Mouse (Mus musculus) macrophage (primary cell): ENCODE measurements around the gene Tmem97. TPM values are rescaled to one million over a fixed set of nuclear protein-coding genes. Genes with fewer than 3 reads are reported as not detected.

Experiments
- H3K27ac ChIP-seq: fragments of 350-480 bp; formaldehyde crosslinking; 2 replicates; pipeline ENCODE4 v1.9.0; 2021
- H3K36me3 ChIP-seq: fragments of 350-480 bp; formaldehyde crosslinking; 2 replicates; pipeline ENCODE4 v1.9.0; 2021; ENCODE audit errors: inconsistent target
- H3K4me3 ChIP-seq: fragments of 350-480 bp; formaldehyde crosslinking; 2 replicates; pipeline ENCODE4 v1.9.0; 2021; ENCODE audit errors: inconsistent target
- H3K79me2 ChIP-seq: fragments of 350-480 bp; formaldehyde crosslinking; 2 replicates; pipeline ENCODE4 v1.9.0; 2021; ENCODE audit errors: inconsistent target
- WGBS: methylation state at CpG from one replicate; pipeline ENCODE4 v1.1.7; 2026; ENCODE audit warnings: inconsistent platforms; ENCODE audit not compliant: missing documents; 5-methylcytosine and 5-hydroxymethylcytosine counted together
- polyA plus RNA-seq: library from polyadenylated mRNA; stranded (reverse); fragments of 250-400 nt; gene quantifications from 3 replicates; pipeline ENCODE4 v1.2.4, GENCODE M21; 2018; ENCODE audit warnings: inconsistent platforms

The Tmem97 gene
- polyA plus RNA-seq, 1 experiment from 2014 or later, result 53.9 TPM

DNA sequence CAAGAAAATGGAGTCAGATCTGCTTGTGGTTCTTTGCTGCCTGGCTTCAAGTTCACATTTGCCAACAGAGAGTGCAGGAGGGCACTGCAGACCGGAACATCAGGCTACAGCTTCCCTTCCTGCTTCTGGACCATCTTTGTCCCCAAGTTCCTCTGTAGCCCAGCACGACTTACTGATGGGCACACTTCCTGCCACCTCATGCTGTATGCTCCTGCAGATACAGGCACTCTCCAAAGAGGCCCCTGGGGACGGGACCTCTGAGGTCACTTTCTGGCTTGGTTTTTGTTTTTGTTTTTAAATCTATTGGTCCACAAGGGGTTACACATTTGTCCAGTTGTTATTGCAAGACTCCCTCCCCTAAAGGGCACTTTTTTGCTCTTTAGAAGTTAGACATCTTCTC is 19.2 kb upstream of the Tmem97 start:
- Histone ChIP-seq H3K79me2 (no peaks in the 10 kb centered on the region), H3K4me3 (no peak overlapping the region), H3K36me3 (no peaks in the 10 kb centered on the region), H3K27ac (no peak overlapping the region)
- 33% methylated on average over 3 of the region's 3 CpGs for WGBS

DNA sequence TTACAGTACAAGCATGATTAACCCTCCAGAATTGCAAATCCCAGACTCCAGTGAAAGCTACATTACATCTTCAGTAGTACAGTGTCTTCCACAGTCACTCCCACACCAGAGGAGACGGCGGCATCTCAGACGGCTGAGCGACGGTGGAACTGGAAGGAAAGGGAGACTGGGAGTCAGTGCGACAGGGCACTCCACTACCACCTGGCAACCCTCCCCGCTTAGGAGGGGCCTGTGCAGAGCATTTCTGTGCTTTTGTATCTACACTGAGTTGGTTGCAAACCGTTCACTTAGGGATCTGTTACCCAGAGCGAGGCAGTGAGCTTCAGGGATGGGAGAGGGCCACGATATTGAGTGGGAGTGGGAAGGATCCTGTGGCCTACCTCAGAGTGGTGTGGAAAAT is 18.2 kb upstream of the Tmem97 start:
- no peak overlapping the region for H3K27ac ChIP-seq
- H3K36me3 ChIP-seq, result no peaks in the 10 kb centered on the region
- no peaks in the 10 kb centered on the region for H3K79me2 ChIP-seq
- 94% methylated on average over 9 of the region's 10 CpGs for WGBS
- no peak overlapping the region for H3K4me3 ChIP-seq

DNA sequence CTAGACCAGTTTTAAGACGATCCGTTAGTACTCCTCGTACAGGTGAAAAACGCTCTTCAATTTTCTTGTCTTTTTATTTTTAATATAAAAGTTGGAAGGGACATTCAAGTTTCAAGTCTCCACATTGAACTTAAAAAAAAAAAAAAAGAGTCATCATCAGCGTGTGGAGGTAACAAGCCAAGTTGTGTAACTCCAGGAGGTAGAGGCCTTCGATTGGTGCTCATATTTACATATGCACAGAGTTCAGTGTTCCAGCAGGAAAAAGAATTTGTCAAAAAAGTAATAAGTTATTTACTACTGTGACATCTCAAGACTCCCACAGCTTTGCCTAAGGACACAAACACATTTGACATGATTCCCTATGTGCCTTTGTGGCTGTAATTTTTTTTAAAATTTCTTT is 17.0 kb upstream of the Tmem97 start:
- Histone ChIP-seq H3K79me2 (no peaks in the 10 kb centered on the region), H3K4me3 (no peak overlapping the region), H3K36me3 (no peaks in the 10 kb centered on the region), H3K27ac (no peak overlapping the region)
- 93% methylated on average over 6 of the region's 6 CpGs for WGBS

DNA sequence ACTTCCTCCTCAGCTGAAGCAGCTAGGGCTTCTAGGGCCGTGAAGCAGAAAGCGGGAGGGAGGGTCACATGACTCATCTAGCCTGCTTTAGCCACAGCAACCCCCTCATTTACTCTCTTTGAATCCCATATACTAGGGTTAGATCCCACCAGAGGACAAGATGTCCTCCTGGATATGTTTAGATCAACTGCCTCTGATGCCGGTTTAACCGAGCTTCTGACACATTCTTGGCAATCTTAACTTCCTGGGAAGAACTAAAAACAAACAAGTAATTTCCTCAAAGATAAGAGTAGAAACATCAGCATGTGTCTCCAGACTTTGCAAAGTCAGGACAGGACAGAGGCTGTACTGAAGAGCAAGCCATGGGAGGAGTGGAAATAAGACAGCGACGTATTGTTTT is 16.2 kb upstream of the Tmem97 start:
- Histone ChIP-seq H3K27ac (peak overlapping the region; percentile 54), H3K36me3 (no peaks in the 10 kb centered on the region)
- whole genome bisulfite sequencing, result 23% methylated on average over 6 of the region's 6 CpGs

DNA sequence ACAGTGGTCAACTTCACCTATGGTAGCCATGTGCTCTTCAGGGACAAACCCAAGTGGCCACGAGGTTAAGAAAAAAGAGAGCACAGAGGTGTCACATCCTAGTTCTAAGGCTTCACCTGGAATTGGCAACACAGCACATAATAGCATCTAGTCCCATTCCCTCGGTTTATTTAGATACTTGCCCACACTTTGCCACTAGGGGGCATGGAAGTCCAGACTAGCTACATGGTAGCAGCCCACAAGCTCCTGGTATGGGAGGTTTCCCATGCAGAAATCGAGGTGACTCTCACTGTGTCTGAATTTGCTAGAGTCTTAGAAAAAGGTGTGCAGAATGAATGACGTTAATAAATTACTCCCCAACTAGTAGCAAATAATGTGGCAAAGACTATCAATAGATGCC is 9.9 kb upstream of the Tmem97 start:
- WGBS, result 8% methylated on average over 4 of the region's 4 CpGs
- Histone ChIP-seq H3K4me3 (no peak overlapping the region), H3K36me3 (no peaks in the 10 kb centered on the region), H3K27ac (no peak overlapping the region), H3K79me2 (no peaks in the 10 kb centered on the region)

More for the DNA sequence above, 16.2 kb upstream of the Tmem97 start:
- Histone ChIP-seq H3K79me2 (no peaks in the 10 kb centered on the region), H3K4me3 (no peak overlapping the region)

DNA sequence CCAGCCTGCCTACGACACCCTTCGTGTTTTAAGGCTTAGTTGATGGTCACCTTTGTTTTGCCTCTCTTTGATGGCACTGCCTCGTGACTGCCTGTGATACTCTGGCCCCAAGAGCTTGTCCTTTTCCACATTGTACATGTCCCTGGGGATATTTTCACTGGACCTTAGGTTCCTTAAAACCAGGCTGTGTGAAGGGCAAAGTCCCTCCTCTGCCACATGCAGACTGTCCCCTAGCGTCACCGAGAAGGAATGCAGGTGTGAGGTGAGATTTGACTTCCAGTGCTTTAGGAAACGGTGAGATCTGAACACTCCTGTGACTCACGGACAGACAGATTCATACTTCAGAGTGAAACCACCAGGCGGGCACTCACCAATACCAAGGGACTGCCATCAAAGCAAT is 6.7 kb upstream of the Tmem97 start:
- Histone ChIP-seq H3K27ac (no peak overlapping the region), H3K79me2 (no peaks in the 10 kb centered on the region), H3K36me3 (no peaks in the 10 kb centered on the region), H3K4me3 (no peak overlapping the region)
- 85% methylated on average over 8 of the region's 8 CpGs for WGBS

DNA sequence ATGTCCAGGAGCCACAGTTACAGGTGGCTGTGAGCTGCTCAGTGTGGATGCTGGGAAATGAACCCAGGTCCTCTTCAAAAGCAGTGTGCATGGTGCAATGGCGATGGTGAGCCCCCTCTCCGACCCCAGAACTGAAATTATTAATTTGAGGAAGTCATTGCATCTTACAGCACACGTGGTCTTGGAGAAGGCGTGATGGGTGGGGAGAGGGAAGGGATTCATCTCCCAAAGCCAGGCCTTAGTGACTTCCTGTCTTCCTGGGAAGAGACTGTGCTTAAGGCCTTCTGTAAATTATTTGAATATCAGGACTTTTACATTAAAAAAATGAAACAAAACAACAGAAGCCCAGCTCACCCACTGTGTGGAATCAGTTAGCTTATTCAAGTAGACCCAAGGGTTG is 5.5 kb upstream of the Tmem97 start:
- Histone ChIP-seq H3K36me3 (no peaks in the 10 kb centered on the region), H3K4me3 (no peak overlapping the region), H3K27ac (no peak overlapping the region), H3K79me2 (no peaks in the 10 kb centered on the region)
- 57% methylated on average over 4 of the region's 4 CpGs for WGBS

DNA sequence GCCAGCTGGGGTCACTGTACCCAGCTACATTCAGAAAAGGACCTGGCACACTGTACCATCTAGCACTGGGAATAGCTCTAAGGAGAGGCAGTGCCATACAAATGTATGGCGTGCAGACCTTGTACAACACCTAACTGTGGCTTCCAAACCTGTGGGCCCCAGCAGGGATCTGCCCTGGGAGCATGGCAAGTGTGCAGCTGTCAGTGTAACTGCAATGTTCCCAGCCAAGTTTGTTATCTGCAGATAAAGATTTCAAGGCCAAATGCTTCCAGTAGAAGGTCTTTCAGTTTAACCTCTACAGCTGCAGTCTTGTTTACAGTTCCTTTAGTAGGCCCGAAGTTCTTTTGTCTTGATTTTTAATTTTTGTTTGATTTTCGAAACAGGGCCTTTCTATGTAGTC is 5.0 kb upstream of the Tmem97 start:
- Histone ChIP-seq H3K4me3 (no peak overlapping the region), H3K36me3 (no peaks in the 10 kb centered on the region), H3K79me2 (no peaks in the 10 kb centered on the region), H3K27ac (no peak overlapping the region)
- WGBS, result 87% methylated on average over 3 of the region's 3 CpGs

DNA sequence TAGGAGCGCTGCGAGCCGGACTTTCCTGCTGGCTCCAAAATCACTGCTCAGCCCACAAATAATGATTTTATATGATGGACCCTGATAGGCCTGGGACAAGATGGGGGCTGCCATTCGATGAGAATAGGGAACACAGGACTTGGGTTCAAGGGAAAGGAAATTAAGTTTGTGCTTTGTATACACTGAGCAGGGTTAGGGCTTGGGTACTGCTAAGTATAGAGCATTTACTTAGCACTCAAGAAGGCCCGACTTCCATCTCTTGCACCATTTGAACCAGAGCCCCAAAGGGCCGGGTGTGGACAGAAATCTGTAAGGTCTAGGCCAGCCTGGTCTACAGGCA is 452 bp upstream of the Tmem97 start:
- Histone ChIP-seq H3K79me2 (peaks cover 30% of the 10 kb centered on the region), H3K27ac (peak overlapping the region; percentile 49), H3K36me3 (no peaks in the 10 kb centered on the region), H3K4me3 (no peak overlapping the region)
- WGBS, result 35% methylated on average over 6 of the region's 6 CpGs

DNA sequence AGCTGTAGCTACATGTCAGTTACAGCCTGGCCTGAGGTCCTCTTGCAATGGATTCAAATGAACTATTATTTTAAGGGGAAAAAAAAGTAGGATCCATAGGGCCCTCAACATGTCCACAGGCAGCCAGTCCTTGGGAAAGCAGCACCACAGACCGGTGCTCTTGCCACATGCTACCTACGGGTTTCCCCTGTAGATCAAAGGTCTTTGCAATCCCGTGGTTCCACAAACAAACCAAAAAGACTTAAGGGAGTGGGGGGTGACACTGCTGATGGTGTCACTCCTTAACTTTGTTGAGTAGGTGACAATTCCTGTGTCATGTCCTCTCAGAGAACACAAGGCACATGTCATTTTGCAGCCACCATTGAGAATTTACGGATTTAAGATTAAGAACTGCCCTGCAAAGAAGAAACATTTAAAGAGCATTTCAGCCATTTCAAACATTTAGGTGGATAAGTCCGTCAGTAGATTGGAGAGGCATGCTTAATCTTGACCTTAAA is 1.0 kb downstream of the Tmem97 start:
- H3K79me2 ChIP-seq, result peaks cover 44% of the 10 kb centered on the region
- peak overlapping the region; percentile 82 for H3K27ac ChIP-seq
- H3K4me3 ChIP-seq, result peak overlapping the region; percentile 68
- WGBS, result 26% methylated on average over 5 of the region's 5 CpGs
- H3K36me3 ChIP-seq, result no peaks in the 10 kb centered on the region

DNA sequence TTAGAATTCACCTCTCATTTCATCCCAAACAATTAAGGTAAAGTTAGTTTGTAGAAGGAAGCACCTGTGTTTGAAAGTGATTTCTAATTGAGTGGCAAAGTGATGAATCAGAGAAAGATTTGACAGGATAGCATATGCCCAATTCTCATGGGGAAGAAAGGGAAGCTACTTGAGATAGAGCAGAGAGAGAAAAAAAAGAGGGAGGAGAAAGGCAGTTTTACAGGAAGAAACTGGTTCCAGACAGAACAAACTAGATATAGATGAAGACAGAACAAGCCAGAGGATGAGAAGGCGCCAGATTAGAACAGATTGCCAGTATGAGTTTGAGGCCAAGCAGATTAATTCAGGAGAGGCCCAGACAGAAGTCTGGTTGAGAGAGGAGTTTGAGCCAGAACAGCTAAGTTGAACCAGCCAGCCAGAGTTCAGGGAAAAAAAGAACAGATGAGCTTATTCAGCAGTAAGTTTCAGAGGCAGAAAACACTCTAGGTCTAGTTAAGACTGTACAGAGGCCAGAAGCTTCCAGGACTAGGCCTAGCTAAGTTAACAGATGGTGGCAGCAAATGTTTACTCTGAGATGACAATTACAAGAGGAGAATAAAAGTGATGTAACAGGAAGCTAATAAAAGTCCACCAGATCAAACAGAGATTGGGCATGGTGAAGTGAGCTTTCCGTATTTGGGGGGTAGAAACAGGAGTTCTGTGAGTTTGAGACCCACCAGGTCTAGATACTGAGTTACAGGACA is 2.7 kb downstream of the Tmem97 start:
- WGBS, result 83% methylated on average over 2 of the region's 2 CpGs
- peaks cover 9% of the 10 kb centered on the region; the same call in 1 of the 2 replicates for H3K36me3 ChIP-seq
- H3K79me2 ChIP-seq, result peaks cover 61% of the 10 kb centered on the region
- no peak overlapping the region for H3K4me3 ChIP-seq
- no peak overlapping the region for H3K27ac ChIP-seq

DNA sequence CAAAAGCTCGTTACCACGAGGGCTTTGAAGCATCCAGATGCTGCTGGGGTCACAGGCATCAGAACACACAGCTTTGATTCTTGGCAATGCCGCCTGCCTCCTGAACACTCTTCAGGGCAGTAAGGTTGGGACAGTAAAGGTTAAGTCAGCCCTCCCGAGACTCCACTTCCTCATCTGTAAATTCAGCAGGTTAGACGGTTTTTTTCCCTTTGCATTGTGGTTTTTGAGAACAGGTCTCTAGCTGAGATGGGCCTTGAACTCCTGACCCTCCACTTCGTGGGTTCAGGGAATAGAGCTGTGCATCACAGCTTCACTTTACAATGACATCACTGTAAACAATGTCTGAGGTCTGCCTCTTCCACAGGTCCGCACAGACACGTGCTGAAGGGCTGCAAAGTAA is 5.4 kb downstream of the Tmem97 start:
- no peak overlapping the region for H3K4me3 ChIP-seq
- no peak overlapping the region for H3K27ac ChIP-seq
- H3K36me3 ChIP-seq, result peaks cover 24% of the 10 kb centered on the region
- peaks cover 66% of the 10 kb centered on the region for H3K79me2 ChIP-seq
- 46% methylated on average over 8 of the region's 8 CpGs for WGBS

DNA sequence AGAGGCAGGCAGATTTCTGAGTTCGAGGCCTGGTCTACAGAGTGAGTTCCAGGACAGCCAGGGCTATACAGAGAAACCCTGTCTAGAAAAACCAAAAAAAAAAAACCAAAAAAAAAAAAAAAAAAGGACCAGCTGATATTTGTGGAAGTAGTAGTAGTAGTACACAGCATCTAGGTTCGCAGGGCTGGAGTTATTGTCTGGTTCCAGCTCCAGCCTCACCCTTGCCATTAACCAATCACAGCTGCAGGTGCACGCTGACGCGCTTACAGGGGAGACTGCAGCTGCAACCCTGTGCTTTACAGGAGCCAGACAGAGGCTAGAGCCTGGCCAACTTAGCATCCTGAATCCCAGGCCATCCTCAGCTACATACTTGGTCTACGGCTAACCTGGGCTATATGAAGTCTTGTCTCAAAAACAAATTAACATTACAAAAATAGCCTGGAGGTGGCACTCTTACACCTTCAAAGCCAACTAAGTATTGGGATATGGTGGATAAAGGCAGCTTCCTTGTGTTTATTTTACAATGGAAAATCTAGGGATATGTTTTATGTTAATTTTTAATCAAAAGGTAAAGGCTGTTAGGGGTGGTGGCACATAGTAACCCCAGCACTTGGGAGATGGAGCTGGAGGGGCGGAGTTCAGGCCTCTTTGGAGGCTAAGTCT is 6.0 kb downstream of the Tmem97 start:
- Histone ChIP-seq H3K36me3 (peaks cover 29% of the 10 kb centered on the region), H3K79me2 (peaks cover 62% of the 10 kb centered on the region), H3K4me3 (no peak overlapping the region), H3K27ac (no peak overlapping the region)
- WGBS, result 97% methylated on average over 6 of the region's 7 CpGs

DNA sequence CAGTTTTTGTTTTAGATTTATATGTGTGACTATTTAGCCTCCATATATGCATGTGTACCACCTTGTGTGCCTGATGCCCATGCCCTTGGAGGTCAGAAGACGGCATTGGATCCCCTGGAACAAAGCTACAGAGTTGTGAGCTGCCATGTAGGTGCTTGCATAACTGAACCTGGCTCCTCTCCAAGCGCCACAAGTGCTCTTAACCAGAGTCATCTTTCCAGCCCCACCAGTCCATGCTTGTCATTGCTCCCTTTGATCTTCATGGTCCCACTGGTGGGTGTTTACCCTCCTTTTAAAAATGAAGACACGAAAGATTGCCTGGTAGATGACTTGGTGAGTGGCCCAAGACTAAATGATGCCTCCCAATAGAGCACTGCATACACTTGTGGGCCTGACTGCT is 10.2 kb downstream of the Tmem97 start:
- peaks cover 63% of the 10 kb centered on the region for H3K79me2 ChIP-seq
- peaks cover 40% of the 10 kb centered on the region for H3K36me3 ChIP-seq
- WGBS, result 90% methylated on average over 3 of the region's 3 CpGs
- H3K27ac ChIP-seq, result no peak overlapping the region
- H3K4me3 ChIP-seq, result no peak overlapping the region

DNA sequence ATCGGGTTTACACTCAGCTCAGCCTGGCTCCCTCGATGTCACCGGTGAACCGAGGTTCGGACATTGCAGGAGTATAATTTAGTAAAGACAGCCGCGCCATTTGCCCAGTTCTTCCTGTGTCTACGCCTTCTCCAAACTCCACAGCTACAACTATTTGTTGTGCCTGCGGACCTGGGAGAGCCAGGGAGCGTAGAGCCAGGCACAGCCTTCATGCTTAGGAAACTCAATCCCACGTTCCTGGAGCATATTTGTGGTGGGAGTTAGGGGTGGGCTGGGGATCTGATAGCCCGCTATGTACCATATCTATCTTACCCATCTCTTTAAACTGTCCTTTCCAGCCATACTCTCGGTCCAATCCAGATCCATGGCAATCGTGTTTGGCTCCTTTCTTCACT is 13.9 kb downstream of the Tmem97 start:
- WGBS, result 2% methylated on average over 14 of the region's 14 CpGs
- Histone ChIP-seq H3K79me2 (peaks cover 67% of the 10 kb centered on the region), H3K4me3 (peak overlapping the region; percentile 93), H3K27ac (peak overlapping the region; percentile 82), H3K36me3 (peaks cover 29% of the 10 kb centered on the region)
